Mouse (Mus musculus) T-helper 1 cell (primary cell): ENCODE data around the gene Sf3b4.

ENCODE experiments used
- in situ Hi-C: fragments of 300-600 bp; cut with MboI, MseI; formaldehyde crosslinking; loops from one replicate; pipeline ENCODE4 v1.15.1; 2025; ENCODE audit warnings: high pct_unique_total_duplicates

Sf3b4 gene

GRCm38 (mm10) chr3:96172197-96173178, at the start of gene Sf3b4:
TSS of gene Sf3b4 (plus strand) at chr3:96172332.
- in situ Hi-C loops = no loop called here

- in situ Hi-C loops = no loop called here
Observed at GRCm38 (mm10) chr3:96124235-96124634, 47.9 kb upstream of the Sf3b4 start.

- in situ Hi-C loops = no loop called here
Observed at GRCm38 (mm10) chr3:96128128-96128527, 44.0 kb upstream of the Sf3b4 start.

GRCm38 (mm10) chr3:96132478-96132877, 39.7 kb upstream of the Sf3b4 start:
- in situ Hi-C loops = loop anchor here (10.0 kb wide), 1 partner anchor 1018 kb away; the partner anchor contains the start of gene Vps72

GRCm38 (mm10) chr3:96133327-96133905, 38.7 kb upstream of the Sf3b4 start:
- in situ Hi-C loops = loop anchor here (10.0 kb wide), 1 partner anchor 1019 kb away; the partner anchor contains the start of gene Vps72

- in situ Hi-C loops = loop anchor here (10.0 kb wide), 1 partner anchor 1020 kb away; the partner anchor contains the start of gene Vps72
Observed at GRCm38 (mm10) chr3:96135011-96135410, 37.1 kb upstream of the Sf3b4 start.

- in situ Hi-C loops = loop anchor here (5.0 kb wide), 2 partner anchors 61 to 186 kb away; no protein-coding TSS in a partner anchor
Observed at GRCm38 (mm10) chr3:96147950-96148349, 24.2 kb upstream of the Sf3b4 start.

GRCm38 (mm10) chr3:96151836-96152235, 20.3 kb upstream of the Sf3b4 start:
- in situ Hi-C loops = loop anchor here (10.0 kb wide), 1 partner anchor 1063 kb away; no protein-coding TSS in a partner anchor

GRCm38 (mm10) chr3:96152611-96153010, 19.5 kb upstream of the Sf3b4 start:
- in situ Hi-C loops = loop anchor here (10.0 kb wide), 1 partner anchor 1062 kb away; no protein-coding TSS in a partner anchor

- in situ Hi-C loops = loop anchor here (10.0 kb wide), 1 partner anchor 1059 kb away; no protein-coding TSS in a partner anchor
Observed at GRCm38 (mm10) chr3:96155501-96155900, 16.6 kb upstream of the Sf3b4 start.

GRCm38 (mm10) chr3:96159820-96160219, 12.3 kb upstream of the Sf3b4 start:
- in situ Hi-C loops = loop anchor here (10.0 kb wide), 1 partner anchor 1055 kb away; no protein-coding TSS in a partner anchor

GRCm38 (mm10) chr3:96160222-96160802, 11.8 kb upstream of the Sf3b4 start:
- in situ Hi-C loops = no loop called here

- in situ Hi-C loops = no loop called here
Observed at GRCm38 (mm10) chr3:96160803-96161516, 11.2 kb upstream of the Sf3b4 start.

- in situ Hi-C loops = no loop called here
Observed at GRCm38 (mm10) chr3:96161869-96162840, 10.0 kb upstream of the Sf3b4 start, which contains the start of gene Mtmr11. TSS of gene Mtmr11 (plus strand) at chr3:96162004.

- in situ Hi-C loops = no loop called here
Observed at GRCm38 (mm10) chr3:96163040-96163439, 9.1 kb upstream of the Sf3b4 start.

GRCm38 (mm10) chr3:96168466-96169158, 3.5 kb upstream of the Sf3b4 start:
- in situ Hi-C loops = no loop called here

GRCm38 (mm10) chr3:96170276-96170675, 1.9 kb upstream of the Sf3b4 start:
- in situ Hi-C loops = no loop called here

GRCm38 (mm10) chr3:96170976-96171545, 1.1 kb upstream of the Sf3b4 start:
- in situ Hi-C loops = no loop called here
